Mouse (Mus musculus): ENCODE measurements around the gene Afap1. TPM values are rescaled to one million over a fixed set of nuclear protein-coding genes. Genes with fewer than 3 reads are reported as not detected.

Gene Afap1
- polyA plus RNA-seq, 1 experiment from 2014 or later = 18.4 TPM

- Histone ChIP-seq H3K36me3 (no peaks in the 10 kb centered on the region), H3K4me1 (replicated peaks) (peaks cover 31% of the 10 kb centered on the region), H3K27me3 (replicated peaks) (no peaks in the 10 kb centered on the region), H3K9me3 (no peaks in the 10 kb centered on the region), H3K4me3 (replicated peaks) (no peak overlapping the region), H3K4me2 (replicated peaks) (no peak overlapping the region), H3K27ac (no peak overlapping the region; the same call in 1 of the 2 replicates), H3K9ac (no peak overlapping the region)
- ATAC-seq = peak; percentile 45
- WGBS = 55% methylated on average over 12 of the region's 12 CpGs
Measured at GRCm38 (mm10) chr5:35970380-35971105, 77.4 kb downstream of the Afap1 start.

- peaks cover 6% of the 10 kb centered on the region; the same call in 1 of the 2 replicates for H3K36me3 ChIP-seq
- no peak overlapping the region for H3K27ac ChIP-seq
- H3K9me3 ChIP-seq = no peaks in the 10 kb centered on the region
- H3K4me1 ChIP-seq (replicated peaks) = peaks cover 31% of the 10 kb centered on the region
- 62% methylated on average over 10 of the region's 10 CpGs for whole genome bisulfite sequencing
- H3K27me3 ChIP-seq (replicated peaks) = no peaks in the 10 kb centered on the region
- H3K4me2 ChIP-seq (replicated peaks) = no peak overlapping the region
- no peak overlapping the region for H3K4me3 ChIP-seq (replicated peaks)
- no peak overlapping the region for H3K9ac ChIP-seq
- no peak for ATAC-seq
Measured at GRCm38 (mm10) chr5:35971841-35972578, 78.9 kb downstream of the Afap1 start.

- 52% methylated on average over 7 of the region's 7 CpGs for WGBS
- Histone ChIP-seq H3K4me3 (replicated peaks) (no peak overlapping the region), H3K27ac (peak overlapping the region; percentile 84; the same call in 1 of the 2 replicates), H3K36me3 (peaks cover 13% of the 10 kb centered on the region), H3K9me3 (no peaks in the 10 kb centered on the region), H3K4me1 (replicated peaks) (peaks cover 31% of the 10 kb centered on the region), H3K27me3 (replicated peaks) (no peaks in the 10 kb centered on the region), H3K4me2 (replicated peaks) (no peak overlapping the region), H3K9ac (no peak overlapping the region)
- ATAC-seq = no peak
Measured at GRCm38 (mm10) chr5:35972739-35973138, 79.6 kb downstream of the Afap1 start.

DNA sequence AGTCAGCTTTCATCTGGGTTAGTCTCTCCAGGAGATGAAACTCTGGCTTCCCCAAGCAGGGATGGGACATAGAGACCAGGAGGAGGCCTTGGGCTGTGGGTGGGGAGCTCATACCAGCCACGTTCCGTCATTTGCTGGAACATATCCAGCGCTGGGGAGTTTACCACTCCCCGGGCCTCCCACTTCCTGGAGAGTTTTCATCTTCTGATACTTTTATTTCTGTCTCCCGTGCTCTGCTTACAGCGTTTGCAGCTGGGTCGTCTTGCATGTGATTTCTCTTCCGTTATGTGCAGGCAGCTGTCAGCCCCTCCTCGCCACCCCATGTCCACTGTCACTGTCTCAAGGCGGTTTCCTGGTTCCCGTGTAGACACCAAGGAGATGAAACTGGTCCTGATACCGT lies 80.7 kb downstream of the Afap1 start:
- Histone ChIP-seq H3K36me3 (peaks cover 19% of the 10 kb centered on the region), H3K4me3 (replicated peaks) (no peak overlapping the region), H3K9ac (no peak overlapping the region), H3K27ac (peak overlapping the region; percentile 84), H3K4me2 (replicated peaks) (peak overlapping the region; percentile 12), H3K4me1 (replicated peaks) (peaks cover 31% of the 10 kb centered on the region), H3K27me3 (replicated peaks) (no peaks in the 10 kb centered on the region), H3K9me3 (no peaks in the 10 kb centered on the region)
- peak; percentile 84 for ATAC-seq
- 34% methylated on average over 12 of the region's 12 CpGs for WGBS

DNA sequence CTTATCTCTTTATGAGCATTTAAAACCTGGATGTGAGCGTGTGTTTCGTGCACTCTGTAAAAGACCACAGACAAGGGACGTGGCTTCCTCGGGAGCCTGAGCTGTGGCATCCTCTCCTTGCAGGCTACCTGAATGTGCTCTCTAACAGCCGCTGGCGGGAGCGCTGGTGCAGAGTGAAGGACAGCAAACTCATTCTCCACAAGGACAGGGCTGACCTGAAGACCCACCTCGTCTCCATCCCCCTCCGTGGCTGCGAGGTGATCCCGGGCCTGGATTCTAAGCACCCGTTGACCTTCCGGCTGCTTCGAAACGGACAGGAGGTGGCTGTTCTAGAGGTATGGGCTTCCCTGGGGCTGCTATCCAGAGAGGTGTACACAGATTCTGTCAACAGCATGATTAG lies 81.1 kb downstream of the Afap1 start:
- Histone ChIP-seq H3K9ac (no peak overlapping the region), H3K27ac (peak overlapping the region; percentile 84), H3K4me3 (replicated peaks) (no peak overlapping the region), H3K4me1 (replicated peaks) (peaks cover 31% of the 10 kb centered on the region), H3K27me3 (replicated peaks) (no peaks in the 10 kb centered on the region), H3K36me3 (peaks cover 19% of the 10 kb centered on the region), H3K4me2 (replicated peaks) (peak overlapping the region; percentile 12), H3K9me3 (no peaks in the 10 kb centered on the region)
- ATAC-seq = no peak
- WGBS = 73% methylated on average over 15 of the region's 15 CpGs

- Histone ChIP-seq H3K36me3 (peaks cover 19% of the 10 kb centered on the region), H3K9ac (no peak overlapping the region), H3K9me3 (no peaks in the 10 kb centered on the region), H3K4me2 (replicated peaks) (no peak overlapping the region), H3K4me1 (replicated peaks) (peaks cover 26% of the 10 kb centered on the region), H3K4me3 (replicated peaks) (no peak overlapping the region), H3K27ac (no peak overlapping the region), H3K27me3 (replicated peaks) (no peaks in the 10 kb centered on the region)
- ATAC-seq = peak; percentile 66; the same call in 1 of the 2 replicates
- 12% methylated on average over 5 of the region's 5 CpGs for WGBS
Measured at GRCm38 (mm10) chr5:35975681-35976080, 82.6 kb downstream of the Afap1 start.

- Histone ChIP-seq H3K36me3 (peaks cover 21% of the 10 kb centered on the region), H3K4me2 (replicated peaks) (no peak overlapping the region), H3K9ac (no peak overlapping the region), H3K4me1 (replicated peaks) (0 out of 2 replicates have a peak, but pooled peaks cover under 1% of the 10 kb centered on the region), H3K4me3 (replicated peaks) (no peak overlapping the region), H3K27ac (no peak overlapping the region), H3K27me3 (replicated peaks) (no peaks in the 10 kb centered on the region), H3K9me3 (no peaks in the 10 kb centered on the region)
- 89% methylated on average over 5 of the region's 5 CpGs for WGBS
- ATAC-seq = no peak
Measured at GRCm38 (mm10) chr5:35980542-35980941, 87.4 kb downstream of the Afap1 start.

- Histone ChIP-seq H3K27me3 (replicated peaks) (no peaks in the 10 kb centered on the region), H3K4me3 (replicated peaks) (no peak overlapping the region), H3K9me3 (no peaks in the 10 kb centered on the region), H3K27ac (no peak overlapping the region), H3K4me2 (replicated peaks) (no peak overlapping the region), H3K9ac (no peak overlapping the region), H3K36me3 (peaks cover 20% of the 10 kb centered on the region), H3K4me1 (replicated peaks) (no peaks in the 10 kb centered on the region)
- WGBS = 84% methylated on average over 5 of the region's 5 CpGs
- no peak for ATAC-seq
Measured at GRCm38 (mm10) chr5:35981341-35981740, 88.2 kb downstream of the Afap1 start.

GRCm38 (mm10) chr5:35981976-35982375 lies 88.9 kb downstream of the Afap1 start:
- peaks cover 16% of the 10 kb centered on the region for H3K36me3 ChIP-seq

GRCm38 (mm10) chr5:35985611-35986010 lies 92.5 kb downstream of the Afap1 start:
- Histone ChIP-seq H3K9me3 (no peaks in the 10 kb centered on the region), H3K36me3 (peaks cover 10% of the 10 kb centered on the region; the same call in 1 of the 2 replicates), H3K27ac (no peak overlapping the region), H3K4me3 (replicated peaks) (no peak overlapping the region), H3K4me1 (replicated peaks) (no peaks in the 10 kb centered on the region), H3K9ac (no peak overlapping the region), H3K27me3 (replicated peaks) (no peaks in the 10 kb centered on the region), H3K4me2 (replicated peaks) (no peak overlapping the region)
- 88% methylated on average over 8 of the region's 8 CpGs for WGBS
- ATAC-seq = no peak

More at GRCm38 (mm10) chr5:35981976-35982375, 88.9 kb downstream of the Afap1 start:
- H3K4me1 ChIP-seq (replicated peaks) = no peaks in the 10 kb centered on the region
- no peak overlapping the region for H3K4me3 ChIP-seq (replicated peaks)
- no peak for ATAC-seq
- H3K9me3 ChIP-seq = no peaks in the 10 kb centered on the region
- H3K27ac ChIP-seq = no peak overlapping the region
- no peak overlapping the region for H3K4me2 ChIP-seq (replicated peaks)
- no peak overlapping the region for H3K9ac ChIP-seq
- 47% methylated on average over 4 of the region's 4 CpGs for whole genome bisulfite sequencing
- H3K27me3 ChIP-seq (replicated peaks) = no peaks in the 10 kb centered on the region

GRCm38 (mm10) chr5:35988085-35988484 lies 95.0 kb downstream of the Afap1 start:
- H3K27me3 ChIP-seq (replicated peaks) = no peaks in the 10 kb centered on the region
- peaks cover 14% of the 10 kb centered on the region; the same call in 1 of the 2 replicates for H3K36me3 ChIP-seq
- H3K27ac ChIP-seq = no peak overlapping the region
- H3K4me3 ChIP-seq (replicated peaks) = no peak overlapping the region
- ATAC-seq = no peak
- H3K9me3 ChIP-seq = no peaks in the 10 kb centered on the region
- no peaks in the 10 kb centered on the region for H3K4me1 ChIP-seq (replicated peaks)
- 92% methylated on average over 8 of the region's 8 CpGs for WGBS
- H3K4me2 ChIP-seq (replicated peaks) = no peak overlapping the region
- H3K9ac ChIP-seq = no peak overlapping the region

- no peak for ATAC-seq
Measured at GRCm38 (mm10) chr5:35989506-35989905, 96.4 kb downstream of the Afap1 start.

More at GRCm38 (mm10) chr5:35989506-35989905, 96.4 kb downstream of the Afap1 start:
- no peak overlapping the region for H3K9ac ChIP-seq
- H3K4me2 ChIP-seq (replicated peaks) = no peak overlapping the region
- 85% methylated on average over 6 of the region's 6 CpGs for WGBS
- H3K4me1 ChIP-seq (replicated peaks) = no peaks in the 10 kb centered on the region
- no peaks in the 10 kb centered on the region for H3K27me3 ChIP-seq (replicated peaks)
- peaks cover 15% of the 10 kb centered on the region for H3K36me3 ChIP-seq
- no peaks in the 10 kb centered on the region for H3K9me3 ChIP-seq
- H3K4me3 ChIP-seq (replicated peaks) = no peak overlapping the region
- no peak overlapping the region for H3K27ac ChIP-seq

Data from intestine, embryonic 15.5 days (tissue).